Mouse (Mus musculus) gonadal fat pad, adult 2 months (tissue): ENCODE measurements around the gene Otogl. TPM values are rescaled to one million over a fixed set of nuclear protein-coding genes. Genes with fewer than 3 reads are reported as not detected.

ENCODE experiments used
- DNase-seq: peaks from one replicate; pipeline ENCODE4 v3.0.0-alpha.2; 2012; ENCODE audit warnings: low read depth
- polyA plus RNA-seq: library from polyadenylated mRNA; depleted of rRNA; stranded (reverse); fragments of >200 nt; gene quantifications from 2 replicates; pipeline ENCODE4 v1.2.3, GENCODE M21; 2012; rRNA removed

Gene Otogl
- 0.44 and 0.63 TPM in 2 replicates for polyA plus RNA-seq

DNA sequence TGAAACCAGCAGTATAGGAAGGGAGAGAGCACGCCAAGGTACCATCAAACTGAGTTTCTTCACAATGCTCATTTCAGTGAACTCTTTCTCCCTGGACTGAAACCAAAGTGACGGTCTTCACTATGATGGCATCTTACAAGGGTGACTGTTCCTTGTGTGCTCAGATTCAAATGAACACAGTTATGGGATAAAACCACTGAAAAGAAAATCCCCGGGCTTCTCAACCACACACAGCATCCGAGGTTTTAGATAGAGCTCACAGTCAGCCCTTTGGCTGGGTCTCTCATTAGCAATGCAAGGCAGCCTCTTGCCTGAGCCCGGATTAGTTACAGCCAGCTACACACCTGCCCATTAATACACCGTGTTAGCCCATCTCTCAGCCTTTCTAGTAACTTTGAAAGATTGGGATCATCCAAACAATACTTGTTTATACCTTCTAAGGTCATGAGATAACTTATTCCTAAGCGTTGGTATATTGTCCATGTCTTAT lies at the start of gene Otogl:
Gene Otogl (minus strand): TSS at position 51 of the 490 bp plus-strand sequence.
- DNase-seq: no peak

GRCm38 (mm10) chr10:107956588-107956987 lies 44.7 kb upstream of the Otogl start:
- DNase-seq: no peak

DNA sequence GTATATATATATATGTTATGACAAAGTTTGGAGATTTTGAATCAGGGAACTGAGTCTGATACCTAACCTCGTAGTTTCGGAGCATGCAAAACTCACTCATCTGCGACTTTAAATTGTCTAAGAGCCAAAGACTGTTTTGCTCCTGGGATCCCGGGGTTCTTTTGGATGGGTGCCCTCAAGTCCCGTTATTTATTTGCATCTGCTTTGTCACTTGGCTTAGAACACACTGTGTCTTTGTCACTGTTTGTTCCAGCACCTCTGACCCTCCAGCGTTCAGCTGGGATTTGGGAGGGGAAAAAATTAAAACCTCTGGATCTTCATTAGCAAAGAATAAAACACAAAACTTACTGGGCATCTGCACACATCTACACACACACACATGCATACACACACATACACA lies 42.5 kb upstream of the Otogl start:
- no peak for DNase-seq

DNA sequence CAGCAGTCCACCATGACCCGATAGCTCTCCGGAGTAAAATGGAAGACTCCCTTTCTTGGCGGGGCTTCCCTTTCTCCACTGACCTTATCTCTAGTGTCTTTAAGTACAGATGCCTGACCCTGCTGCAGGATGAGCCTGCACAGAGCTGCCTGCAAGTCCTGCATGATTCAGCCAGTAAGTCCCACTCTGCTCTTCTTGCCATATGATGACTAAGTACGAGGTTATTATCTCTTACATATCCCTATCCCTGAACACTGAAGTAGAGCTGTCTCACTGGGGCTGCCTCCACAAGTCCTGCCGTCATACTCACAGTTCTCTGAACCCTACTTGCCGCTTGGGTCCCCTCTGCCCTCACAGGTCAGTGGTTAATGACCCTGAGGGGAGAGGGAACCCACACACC lies 39.7 kb upstream of the Otogl start:
- no peak for DNase-seq

GRCm38 (mm10) chr10:107949945-107950344 lies 38.0 kb upstream of the Otogl start:
- no peak for DNase-seq

GRCm38 (mm10) chr10:107948647-107949046 lies 36.7 kb upstream of the Otogl start:
- DNase-seq: no peak

DNA sequence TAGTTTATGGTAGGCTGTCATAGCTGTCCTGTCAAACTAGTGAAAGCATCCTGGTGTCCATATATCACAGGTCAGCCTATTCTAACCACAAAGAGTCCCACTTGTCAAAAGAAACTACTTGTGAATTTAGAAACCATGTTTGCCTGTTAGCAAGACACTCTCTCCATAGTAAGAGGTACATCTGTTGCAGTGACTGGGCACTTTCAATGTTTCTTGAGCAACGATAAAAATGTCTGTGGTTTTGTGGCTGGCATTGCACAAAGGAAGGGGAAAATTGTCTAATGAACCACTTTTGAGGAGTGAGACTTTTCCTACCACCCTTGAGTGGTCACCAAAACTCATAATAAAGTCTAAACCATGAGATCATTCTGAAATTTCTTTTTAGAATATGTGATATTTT lies 36.1 kb upstream of the Otogl start:
- no peak for DNase-seq

- no peak for DNase-seq
Measured at GRCm38 (mm10) chr10:107946348-107946747, 34.4 kb upstream of the Otogl start.

DNA sequence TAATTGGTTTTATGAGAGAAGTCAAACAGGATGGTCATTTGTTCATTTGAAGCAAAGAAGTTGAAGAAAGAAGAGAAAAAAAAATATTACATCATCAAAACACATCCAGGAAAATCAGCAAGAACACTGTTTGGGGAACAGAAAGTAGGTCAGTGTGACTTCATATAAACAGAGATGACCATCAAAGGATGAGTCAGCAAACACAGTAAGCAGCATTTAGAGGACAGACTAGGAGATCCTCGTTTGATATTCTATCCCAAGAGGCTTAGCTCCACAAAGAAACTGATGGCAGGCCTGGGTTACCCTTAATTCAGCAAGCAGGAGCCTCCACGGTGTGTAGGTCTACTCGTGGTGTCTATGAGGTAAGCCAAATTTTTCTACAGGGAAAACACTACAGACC lies 31.9 kb upstream of the Otogl start:
- no peak for DNase-seq

DNA sequence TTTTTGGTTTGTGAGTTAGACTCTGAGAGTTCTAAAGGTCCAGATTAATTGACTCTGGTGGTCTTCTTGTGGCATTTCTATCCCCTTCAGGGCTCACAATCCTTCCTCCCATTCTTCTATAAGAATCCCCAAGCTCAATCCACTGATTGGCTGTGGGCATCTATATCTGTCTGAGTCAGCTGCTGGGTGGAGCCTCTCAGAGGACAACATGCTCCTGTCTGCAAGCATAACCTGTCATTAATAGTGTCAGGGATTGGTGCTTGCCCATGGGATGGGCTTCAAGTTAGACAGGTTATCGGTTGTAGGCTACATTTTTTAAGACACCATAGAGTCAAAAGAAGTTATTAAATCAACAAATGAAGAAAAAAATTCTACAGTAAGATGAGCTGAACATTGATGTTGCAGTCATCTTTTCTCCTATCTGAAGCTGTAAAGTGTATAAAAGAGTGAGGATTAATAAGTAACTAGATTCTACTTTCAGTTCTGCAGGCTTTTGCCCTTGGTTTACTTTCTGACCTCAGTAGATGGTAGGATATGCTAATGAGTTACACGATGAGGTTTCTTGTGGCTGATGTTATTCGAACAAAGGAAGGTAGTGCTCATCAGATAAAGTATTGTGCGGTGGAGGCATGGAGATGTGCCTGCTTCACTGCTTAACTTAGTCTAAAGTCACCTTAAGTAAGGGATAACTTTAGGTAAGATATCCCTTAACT lies 29.4 kb upstream of the Otogl start:
- no peak for DNase-seq

DNA sequence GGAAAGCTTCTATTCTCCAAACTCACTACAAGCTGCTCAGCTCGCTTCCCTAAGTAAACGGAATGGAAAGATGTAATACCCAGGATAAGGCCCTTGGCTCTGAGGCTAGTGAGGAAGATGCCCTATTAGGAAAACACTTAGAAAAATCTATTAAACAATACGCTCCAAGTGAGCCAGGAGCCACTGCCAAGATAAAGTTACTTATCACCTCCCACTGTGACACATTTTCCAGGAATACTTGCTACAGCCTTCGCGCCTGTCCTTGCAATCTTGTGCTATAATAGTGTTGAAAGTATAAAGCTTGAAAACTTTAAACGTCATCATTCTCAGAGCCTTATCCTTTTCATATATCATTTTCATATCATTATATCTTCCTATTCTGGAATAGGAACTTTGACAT lies 28.4 kb upstream of the Otogl start:
- no peak for DNase-seq

DNA sequence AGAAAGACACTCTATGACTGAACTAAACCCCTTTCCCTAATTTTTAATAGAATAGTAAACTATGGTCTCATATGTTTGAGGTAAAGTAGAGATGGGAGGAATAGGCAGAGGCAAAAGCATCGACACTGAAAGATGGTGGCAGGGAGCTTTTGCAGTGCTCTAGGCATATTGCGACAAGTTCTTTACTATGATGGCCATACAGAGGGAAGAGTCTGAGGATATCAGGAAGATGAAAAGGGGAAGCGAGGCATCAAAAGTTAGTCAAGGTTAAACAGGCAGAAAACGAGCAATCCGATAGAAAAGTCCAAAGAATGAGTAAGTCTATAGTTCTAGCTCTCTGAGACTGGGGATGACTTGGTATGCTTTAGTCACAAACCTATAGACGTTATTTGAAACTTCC lies 27.9 kb upstream of the Otogl start:
- DNase-seq: no peak

DNA sequence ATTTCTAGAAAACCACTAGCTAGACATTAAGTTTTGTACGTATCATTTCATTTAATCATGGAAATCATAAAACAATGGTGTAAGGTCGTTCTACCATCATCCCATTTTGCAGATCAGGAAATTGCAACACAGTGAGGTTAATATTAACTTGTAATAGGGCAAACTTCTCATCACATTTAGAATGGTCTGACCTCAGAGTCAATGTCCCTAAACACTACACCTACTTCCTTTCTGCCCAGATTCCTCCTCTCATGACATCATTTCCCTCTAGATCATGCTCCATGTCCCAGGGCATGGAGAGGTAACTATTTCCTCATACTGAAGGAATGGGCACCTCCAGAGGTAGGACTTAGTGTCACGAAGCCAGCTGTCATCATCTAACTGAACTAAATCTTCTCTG lies 22.1 kb upstream of the Otogl start:
- DNase-seq: no peak

GRCm38 (mm10) chr10:107933527-107933926 lies 21.6 kb upstream of the Otogl start:
- DNase-seq: no peak

DNA sequence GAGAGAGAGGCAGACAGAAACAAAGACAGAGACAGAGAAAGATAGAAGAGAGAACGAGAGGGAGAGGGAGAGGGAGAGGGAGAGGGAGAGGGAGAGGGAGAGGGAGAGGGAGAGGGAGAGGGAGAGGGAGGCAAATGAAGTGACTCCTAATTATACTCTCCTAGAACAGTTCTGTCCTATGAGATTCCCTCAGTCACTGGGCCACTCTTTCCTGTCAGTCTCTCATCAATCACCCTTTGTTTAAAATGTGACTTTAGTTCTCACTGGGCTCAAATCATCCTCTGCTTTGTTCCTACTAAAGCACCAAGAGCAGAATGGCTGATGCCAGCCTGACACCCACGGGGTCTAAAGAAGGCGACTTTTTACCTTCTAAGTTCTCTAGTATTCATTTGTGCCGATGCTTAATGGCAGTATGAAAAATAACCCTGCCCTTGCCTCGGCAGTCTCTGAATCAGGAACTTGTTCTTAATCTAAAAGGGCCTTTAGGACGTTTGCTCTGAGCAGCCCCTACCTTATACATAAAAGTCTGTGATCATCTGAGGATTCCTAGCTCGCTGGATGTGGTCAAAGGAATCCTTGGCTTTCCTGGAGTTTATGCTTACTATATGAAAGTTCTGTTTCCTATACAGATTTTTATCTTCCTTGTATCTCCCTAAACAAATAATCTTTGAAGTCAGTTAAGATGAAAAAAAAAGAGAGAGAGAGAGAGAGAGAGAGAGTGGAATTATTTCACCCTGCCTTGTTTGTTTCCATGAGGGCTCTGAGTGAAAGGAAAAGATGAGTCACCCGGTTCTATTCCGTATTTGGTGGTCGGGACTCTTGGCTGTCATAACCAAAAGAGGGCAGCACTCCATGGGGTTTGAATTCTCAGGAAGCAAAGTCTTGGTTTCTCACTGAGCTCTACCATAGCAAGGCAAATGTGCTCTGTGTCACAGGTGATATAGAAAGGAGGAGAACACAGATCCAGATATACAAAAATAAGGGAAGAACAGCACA lies 20.2 kb upstream of the Otogl start:
- no peak for DNase-seq

- no peak for DNase-seq
Measured at GRCm38 (mm10) chr10:107930471-107931021, 18.6 kb upstream of the Otogl start.

DNA sequence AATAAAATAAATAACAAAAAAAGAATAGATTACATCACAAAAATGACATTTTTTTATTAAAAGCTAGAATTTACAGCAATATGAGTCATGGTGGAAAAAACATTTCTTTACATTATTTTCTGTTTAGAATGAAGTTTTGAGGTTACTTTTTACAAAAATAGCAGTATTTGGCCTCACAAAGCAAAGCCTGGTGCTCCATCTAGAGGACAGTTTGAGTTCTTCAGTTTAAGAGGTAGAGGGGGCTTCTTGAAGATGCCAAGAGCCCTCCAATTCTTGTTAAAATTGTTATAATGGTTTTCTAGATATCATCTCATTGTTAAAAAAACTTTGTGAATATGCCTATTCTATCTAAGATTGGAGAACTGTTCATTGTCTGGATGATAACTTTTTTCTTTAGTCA lies 13.4 kb upstream of the Otogl start:
- DNase-seq: no peak

- DNase-seq: no peak
Measured at GRCm38 (mm10) chr10:107923860-107924259, 11.9 kb upstream of the Otogl start.

GRCm38 (mm10) chr10:107922750-107923149 lies 10.8 kb upstream of the Otogl start:
- DNase-seq: no peak

DNA sequence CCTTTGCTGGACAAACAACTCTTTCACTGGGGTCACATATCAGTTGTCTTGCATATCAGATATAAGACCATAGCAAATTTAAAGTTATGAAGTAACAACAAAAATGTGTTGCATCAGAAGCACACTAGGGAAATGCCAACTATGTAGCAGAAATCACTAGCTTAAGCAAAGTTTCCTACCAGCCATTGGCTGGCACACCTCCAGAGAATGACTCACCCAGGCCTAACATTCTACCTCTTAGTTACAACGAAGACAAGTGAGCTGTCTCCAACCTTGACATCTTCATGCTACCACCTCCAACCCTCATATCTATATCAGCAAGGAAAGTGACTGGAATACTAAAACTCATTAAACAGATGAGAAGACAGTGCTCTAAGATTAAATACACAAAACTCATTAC lies 9.6 kb upstream of the Otogl start:
- no peak for DNase-seq

- no peak for DNase-seq
Measured at GRCm38 (mm10) chr10:107921134-107921533, 9.2 kb upstream of the Otogl start.

DNA sequence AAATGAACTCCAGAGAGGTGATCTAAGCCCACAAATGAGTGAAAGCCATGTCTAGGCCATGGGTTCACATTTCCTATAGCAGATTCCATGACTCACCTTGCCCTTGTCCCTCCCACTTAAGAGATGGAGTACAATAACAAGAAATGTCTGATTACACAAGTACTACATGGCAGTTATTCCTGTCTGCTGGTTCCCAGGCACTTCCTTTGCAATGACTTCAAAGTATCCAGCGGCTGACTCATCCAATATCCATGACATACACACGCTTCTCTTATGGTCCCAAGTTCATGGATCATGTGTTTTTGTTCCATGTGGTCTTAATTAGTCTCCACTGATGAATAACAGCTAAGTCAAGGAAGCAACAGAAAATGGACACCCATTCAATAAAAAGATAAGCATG lies 1.1 kb upstream of the Otogl start:
- DNase-seq: no peak
